Mouse (Mus musculus): ENCODE measurements at regions not wholly inside any gene's neighbourhood (a gene's known extent, or its start where the extent isn't known, plus 50 kb on each side); places are given as distances from the start of the nearest gene placed in this dataset.

GRCm38 (mm10) chr6:126303086-126303485 is 136.4 kb upstream of the Ntf3 start:
- no peak for TF ChIP-seq CTCF (IDR thresholded peaks at IDR 0.05; ENCODE audit: extremely low read depth, insufficient read depth, low read length)
- TF ChIP-seq POLR2A (IDR thresholded peaks at IDR 0.05; ENCODE audit: extremely low read depth, insufficient read depth, low read length): no peak
